Mouse (Mus musculus): ENCODE data around the gene Gm21477. TPM values are rescaled to one million over a fixed set of nuclear protein-coding genes. Genes with fewer than 3 reads are reported as not detected.
"Not testable (repeated sequence)": the region's sequence is repeated elsewhere in the genome, so short reads cannot be mapped to it uniquely, and the experiment has no call there.

Gm21477 gene
- not detected in 2 replicates for polyA plus RNA-seq (2016; fragmentation: Nextera tagmentation; extraction: Ambion mirVana)

GRCm38 (mm10) chrY:87116521-87116920, at the start of gene Gm21477:
Gene Gm21477 (plus strand): TSS chrY:87116821.
- ATAC-seq; H3K36me3 ChIP-seq; H3K27me3 ChIP-seq (replicated peaks); H3K4me3 ChIP-seq; H3K27ac ChIP-seq; H3K9ac ChIP-seq; H3K9me3 ChIP-seq (replicated peaks); H3K4me2 ChIP-seq; H3K4me1 ChIP-seq: not testable (repeated sequence)
- no CpG with 5 or more reads among the region's 6 CpGs for WGBS (ENCODE audit: insufficient replicate concordance)

Data from liver, embryonic 12.5 days (tissue).